Mouse (Mus musculus) ovary, postnatal 36 days (tissue): ENCODE measurements around the gene Myo3b.
"Not testable (repeated sequence)": the region's sequence is repeated elsewhere in the genome, so short reads cannot be mapped to it uniquely, and the experiment has no call there.

ENCODE experiments used
- DNase-seq: peaks from one replicate; pipeline ENCODE4 v3.0.0; 2022; ENCODE audit warnings: low spot score, mixed read lengths

The Myo3b gene

DNA sequence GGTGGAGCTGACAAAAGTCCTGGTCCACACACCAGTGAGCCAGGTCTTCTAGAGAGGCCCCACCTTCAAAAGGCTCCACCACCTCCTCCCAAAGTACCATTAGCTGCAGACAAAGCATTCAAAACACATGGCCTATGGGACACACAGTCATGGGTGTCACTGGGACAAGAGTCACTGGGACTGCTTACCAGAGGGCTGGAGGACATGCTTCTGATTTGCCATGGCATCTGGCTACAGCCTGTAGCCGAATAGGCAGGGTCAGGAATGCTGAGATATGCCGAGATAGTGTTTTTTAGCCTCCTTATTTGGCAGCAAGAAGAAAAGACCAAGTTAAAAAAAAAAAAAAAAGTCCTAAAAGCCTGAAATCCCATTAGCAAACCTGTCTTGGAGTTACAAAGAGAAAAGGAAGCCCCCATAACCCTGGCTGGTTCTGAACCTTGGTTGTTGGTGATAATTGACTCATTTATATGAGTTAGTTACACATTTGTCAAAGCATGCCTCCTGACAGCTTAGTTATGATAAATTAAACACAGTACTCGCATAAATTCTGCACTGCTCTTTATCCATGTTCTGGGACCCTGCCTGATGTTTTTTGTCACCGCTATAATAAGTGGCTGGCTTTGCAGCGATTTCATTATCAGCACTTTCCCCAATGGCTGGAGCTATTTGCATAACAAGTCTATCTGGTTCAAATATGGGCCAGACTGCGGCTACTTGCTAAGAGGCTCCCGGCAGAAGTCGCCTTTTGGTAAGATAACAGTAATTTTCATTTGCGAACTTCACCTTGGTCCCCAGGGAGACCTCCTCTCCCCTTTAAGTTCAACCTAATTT, 156.7 kb downstream of the Myo3b start:
- DNase-seq = no peak

- no peak for DNase-seq
These were observed 163.1 kb downstream of the Myo3b start for GRCm38 (mm10) chr2:70201796-70202555.

GRCm38 (mm10) chr2:70202578-70203167, 163.7 kb downstream of the Myo3b start:
- no peak for DNase-seq

DNA sequence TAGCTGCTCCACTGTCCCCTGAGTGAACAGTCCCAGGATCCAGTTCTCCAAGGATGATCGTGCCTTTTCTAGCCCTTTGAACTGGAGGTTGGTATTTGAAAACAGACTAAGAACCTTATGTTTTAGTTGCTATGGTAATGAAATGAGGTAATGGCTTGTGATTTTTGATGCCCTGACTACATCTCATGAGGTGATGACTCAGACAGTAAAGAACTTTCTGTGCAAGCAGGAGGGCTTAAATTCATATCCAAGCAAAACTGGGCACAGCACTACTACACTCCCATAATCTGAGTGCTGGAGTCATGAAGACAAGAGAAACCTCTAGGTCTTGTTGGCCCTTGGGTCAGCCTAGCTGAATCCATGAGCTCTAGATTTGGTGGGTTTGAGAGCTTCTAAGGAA, 169.5 kb downstream of the Myo3b start:
- DNase-seq = no peak

DNA sequence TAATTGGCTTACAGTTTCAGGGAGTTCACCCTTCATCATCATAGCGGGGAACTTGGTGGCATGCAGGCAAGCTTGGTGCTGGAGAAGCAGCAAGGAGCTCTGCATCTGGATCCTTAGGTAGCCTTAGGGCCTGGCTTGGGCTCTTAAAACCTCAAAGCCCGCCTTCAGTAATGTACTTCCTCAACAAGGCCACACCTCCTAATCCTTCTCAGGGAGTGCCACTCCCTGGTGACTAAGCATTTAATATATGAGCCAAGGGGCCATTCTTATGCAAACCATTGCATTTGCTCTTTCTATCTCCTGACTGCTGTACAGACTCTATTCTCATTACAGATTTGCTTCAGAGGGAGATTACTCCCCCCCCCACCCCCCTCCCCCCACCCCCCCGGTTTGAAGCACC, 170.9 kb downstream of the Myo3b start:
- DNase-seq = no peak

GRCm38 (mm10) chr2:70210427-70211332, 171.8 kb downstream of the Myo3b start:
- DNase-seq = no peak

DNA sequence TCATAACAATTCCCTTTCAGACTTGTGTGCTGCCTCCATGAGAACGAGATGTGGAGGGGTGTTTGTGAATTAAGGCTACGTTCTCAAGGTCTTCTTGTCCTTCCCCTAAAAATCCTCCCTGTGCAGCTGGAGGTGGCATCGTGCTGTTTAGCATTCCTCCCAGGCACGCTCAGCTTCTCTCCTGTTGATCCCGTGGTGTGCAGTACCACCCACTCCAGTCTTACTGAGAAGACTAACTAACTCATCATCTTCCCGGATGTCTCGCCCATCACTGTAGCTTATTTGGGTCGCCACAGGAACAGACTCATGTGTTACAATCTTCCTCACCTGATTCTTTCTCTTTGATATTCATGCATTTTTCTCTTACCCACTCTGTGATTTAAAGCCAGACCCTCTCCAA, 175.5 kb downstream of the Myo3b start:
- DNase-seq = no peak

- DNase-seq = no peak
These were observed 178.9 kb downstream of the Myo3b start for GRCm38 (mm10) chr2:70217800-70218199.

GRCm38 (mm10) chr2:70218469-70218868, 179.5 kb downstream of the Myo3b start:
- no peak for DNase-seq

- DNase-seq = no peak
These were observed 187.8 kb downstream of the Myo3b start for GRCm38 (mm10) chr2:70226679-70227078.

DNA sequence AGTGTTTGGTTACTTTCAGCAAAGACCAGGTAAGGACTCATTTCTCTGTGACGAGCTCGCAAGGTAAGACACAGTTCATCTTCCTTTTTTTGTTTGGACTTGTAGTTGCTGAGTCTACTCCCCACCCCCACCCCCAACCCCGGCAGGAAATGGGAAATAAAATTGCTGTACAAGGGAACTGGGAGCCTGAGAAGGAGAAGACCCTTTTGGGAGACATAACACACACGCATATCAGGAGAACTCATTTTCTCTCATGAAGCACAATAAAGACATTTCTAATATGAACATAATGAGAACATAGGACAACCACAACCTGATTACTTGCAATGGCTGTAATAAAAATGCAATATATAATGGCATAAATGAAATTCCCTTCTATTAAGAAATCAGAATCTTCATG, 195.5 kb downstream of the Myo3b start:
- DNase-seq = not testable (repeated sequence)

DNA sequence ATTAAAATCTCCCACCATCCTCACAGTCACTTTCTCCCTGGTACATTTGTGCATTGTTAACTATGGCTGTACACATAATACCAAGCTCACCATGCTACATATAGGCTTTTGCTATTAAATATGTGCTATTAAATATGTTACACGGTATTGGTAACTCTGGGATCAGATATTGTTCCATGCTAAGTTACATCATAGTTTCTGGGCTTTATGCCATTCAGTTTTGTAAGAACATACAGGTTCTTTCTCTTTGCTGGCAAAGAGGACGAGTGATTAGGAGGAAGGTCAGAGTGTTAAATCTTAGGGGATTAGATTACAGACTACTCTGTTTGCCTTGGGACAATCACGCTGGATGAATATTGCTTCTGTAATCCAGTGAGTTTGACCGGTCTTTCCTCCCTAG, 207.1 kb downstream of the Myo3b start:
- DNase-seq = no peak

DNA sequence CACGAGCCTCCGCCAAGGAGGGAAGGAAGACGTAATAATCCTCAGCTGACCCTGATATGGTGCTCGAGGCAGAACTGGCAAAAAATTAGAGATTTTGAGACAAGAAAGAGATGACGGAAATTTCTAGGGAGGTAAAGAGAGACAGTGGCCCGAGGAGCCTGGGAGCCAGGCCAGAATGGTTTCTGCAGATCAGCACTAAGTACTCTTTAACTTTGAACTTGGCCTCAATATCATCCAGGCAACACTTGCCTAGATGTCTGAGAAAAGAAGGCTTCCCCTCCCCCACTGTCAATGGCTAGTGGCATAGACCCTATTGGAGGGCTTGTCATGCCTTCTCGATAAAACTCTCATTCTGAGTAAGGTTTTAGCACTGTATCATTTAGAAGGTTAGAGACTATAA, 209.7 kb downstream of the Myo3b start:
- DNase-seq = no peak

- DNase-seq = no peak
These were observed 210.9 kb downstream of the Myo3b start for GRCm38 (mm10) chr2:70249872-70250271.

DNA sequence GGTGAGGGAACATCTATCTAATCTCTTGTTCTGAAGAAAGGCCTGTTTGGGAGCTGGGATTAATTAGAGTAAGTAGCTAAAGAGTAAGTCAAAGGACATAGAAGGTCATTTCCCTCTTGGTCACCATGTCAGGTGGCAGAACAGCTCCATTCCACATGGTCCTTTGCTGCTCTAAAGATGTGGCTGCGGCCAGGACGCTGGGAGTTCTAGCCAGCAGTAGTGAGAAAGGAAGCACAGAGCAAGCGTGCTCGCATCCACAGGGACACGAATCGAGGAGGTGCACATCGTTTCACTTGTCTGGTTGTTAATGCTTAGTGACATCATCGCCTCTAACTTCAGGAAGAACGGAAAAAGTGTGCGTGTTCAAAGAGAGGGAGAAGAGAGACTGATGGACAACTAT, 212.3 kb downstream of the Myo3b start:
- no peak for DNase-seq

- DNase-seq = no peak
These were observed 220.6 kb downstream of the Myo3b start for GRCm38 (mm10) chr2:70259357-70260000.

DNA sequence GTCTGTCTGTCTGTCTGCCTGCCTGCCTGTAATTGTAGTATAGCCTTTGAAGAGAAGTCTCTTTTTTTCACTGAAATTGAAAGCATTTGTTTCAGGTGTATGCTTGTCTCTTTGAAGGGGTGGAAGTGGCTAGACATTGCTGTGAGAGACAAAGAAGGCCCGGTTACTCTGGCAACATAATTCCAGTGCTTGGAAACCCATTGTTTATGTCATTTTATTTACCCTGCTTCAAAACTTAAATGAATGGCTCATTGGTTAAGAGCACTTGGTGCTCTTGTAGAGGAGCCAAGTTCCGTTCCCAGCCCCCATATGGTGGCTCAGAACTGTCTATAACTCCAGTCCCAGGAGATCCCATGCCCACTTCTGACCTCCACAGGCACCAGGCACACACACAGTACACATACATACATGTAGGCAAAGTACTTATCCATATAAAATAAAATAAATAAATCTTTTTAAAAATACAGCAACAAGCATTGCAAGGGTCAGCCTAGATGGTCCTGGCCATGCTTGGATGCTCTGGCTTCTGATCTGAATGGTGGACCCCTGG, 221.8 kb downstream of the Myo3b start:
- DNase-seq = no peak

GRCm38 (mm10) chr2:70261703-70262564, 223.0 kb downstream of the Myo3b start:
- DNase-seq = no peak

DNA sequence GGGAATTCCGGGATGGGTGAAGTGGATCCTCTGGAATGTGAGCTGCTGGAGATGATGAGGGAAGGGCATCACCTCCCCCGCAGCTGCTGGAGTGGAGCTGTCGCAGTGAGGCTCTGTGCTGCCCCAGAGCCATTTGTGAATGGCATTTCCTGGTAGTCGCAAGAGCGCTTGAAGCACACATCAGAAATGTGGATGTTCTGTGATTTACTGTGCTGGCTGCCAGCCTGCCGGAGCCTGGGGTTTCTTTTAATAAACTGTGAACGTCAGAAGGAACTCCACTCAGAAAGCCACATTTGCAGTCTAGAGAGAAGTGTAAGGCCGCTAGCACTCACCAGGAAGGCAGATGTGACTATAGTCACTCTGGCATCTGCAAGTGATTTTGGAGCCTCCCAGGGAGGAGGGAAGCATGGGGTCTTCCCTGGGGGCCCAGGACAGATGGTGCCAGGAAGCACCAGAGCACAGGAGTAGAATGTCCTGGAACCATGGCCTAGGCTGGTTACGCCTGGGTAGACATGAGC, 223.7 kb downstream of the Myo3b start:
- no peak for DNase-seq
